Mouse (Mus musculus) adrenal gland, adult 2 months (tissue): ENCODE data around the gene Vars. TPM values are rescaled to one million over a fixed set of nuclear protein-coding genes. Genes with fewer than 3 reads are reported as not detected.

Experiments
- polyA plus RNA-seq: library from polyadenylated mRNA; depleted of rRNA; stranded (reverse); fragments of >200 nt; gene quantifications from 2 replicates; pipeline ENCODE4 v1.2.3, GENCODE M21; 2012; rRNA removed
- total RNA-seq, 2 experiments: library from RNA; stranded (reverse); gene quantifications; 2 replicates each; pipeline ENCODE4 v1.2.3; 2021

The Vars gene
- total and polyA plus RNA-seq, 3 experiments: 57.9 to 214 (median 60.2) TPM

Other genes starting within 250 kb of the Vars start
Only the 30 nearest of the 45 such genes appear.
- gene Cfb, start 138.5 kb upstream of the Vars start, total RNA-seq: 10 to 100 TPM; 18.4 to 29.0 TPM
- 4.6 and 7.9 TPM in 2 replicates for gene Cfb, start 138.5 kb upstream of the Vars start, polyA plus RNA-seq
- 10 to 100 TPM; 10.8 to 16.1 TPM for gene Zbtb12, start 121.5 kb upstream of the Vars start, total RNA-seq
- 18.7 and 21.5 TPM in 2 replicates for gene Zbtb12, start 121.5 kb upstream of the Vars start, polyA plus RNA-seq
- gene Gm20547, start 118.9 kb upstream of the Vars start, total RNA-seq: not detected
- 0.04 TPM in 1 of 2 replicates, not detected in the other for gene Gm20547, start 118.9 kb upstream of the Vars start, polyA plus RNA-seq
- 100 to 1,000 TPM in 1 of 2 experiments, 10 to 100 TPM in 1; 81.4 to 105 TPM for gene C2, start 102.7 kb upstream of the Vars start, total RNA-seq
- gene C2, start 102.7 kb upstream of the Vars start, polyA plus RNA-seq: 70.7 and 71.5 TPM in 2 replicates
- 100 to 1,000 TPM; 115 to 131 TPM for gene Ehmt2, start 102.5 kb upstream of the Vars start, total RNA-seq
- gene Ehmt2, start 102.5 kb upstream of the Vars start, polyA plus RNA-seq: 387 and 452 TPM in 2 replicates
- gene Slc44a4, start 86.5 kb upstream of the Vars start, total RNA-seq: 1 to 10 TPM in 1 of 2 experiments, under 1 TPM in 1; 0.92 to 1.9 TPM
- gene Slc44a4, start 86.5 kb upstream of the Vars start, polyA plus RNA-seq: 0.33 and 0.50 TPM in 2 replicates
- gene Neu1, start 69.7 kb upstream of the Vars start, total RNA-seq: 10 to 100 TPM; 24.0 to 25.3 TPM
- gene Neu1, start 69.7 kb upstream of the Vars start, polyA plus RNA-seq: 47.2 and 52.8 TPM in 2 replicates
- 100 to 1,000 TPM in 1 of 2 experiments, 10 to 100 TPM in 1; 36.3 to 634 TPM for gene Hspa1b, start 41.7 kb upstream of the Vars start, total RNA-seq
- 48.4 and 85.4 TPM in 2 replicates for gene Hspa1b, start 41.7 kb upstream of the Vars start, polyA plus RNA-seq
- gene Gm20481, start 31.1 kb upstream of the Vars start, total RNA-seq: under 1 TPM in 1 of 2 experiments, not detected in 1; 0.58 TPM
- gene Gm20481, start 31.1 kb upstream of the Vars start, polyA plus RNA-seq: 1.1 and 1.2 TPM in 2 replicates
- gene Hspa1a, start 28.8 kb upstream of the Vars start, total RNA-seq: 100 to 1,000 TPM in 1 of 2 experiments, 10 to 100 TPM in 1; 16.3 to 253 TPM
- 37.1 and 55.2 TPM in 2 replicates for gene Hspa1a, start 28.8 kb upstream of the Vars start, polyA plus RNA-seq
- gene Hspa1l, start 28.3 kb upstream of the Vars start, total RNA-seq: under 1 TPM; 0.28 to 0.29 TPM
- gene Hspa1l, start 28.3 kb upstream of the Vars start, polyA plus RNA-seq: 0.11 and 0.17 TPM in 2 replicates
- 10 to 100 TPM; 32.9 to 45.8 TPM for gene Lsm2, start 19.1 kb upstream of the Vars start, total RNA-seq
- 82.4 and 84.8 TPM in 2 replicates for gene Lsm2, start 19.1 kb upstream of the Vars start, polyA plus RNA-seq
- under 1 TPM; 0.26 to 0.55 TPM for gene Vwa7, start 15.6 kb downstream of the Vars start, total RNA-seq
- 0.97 and 1.8 TPM in 2 replicates for gene Vwa7, start 15.6 kb downstream of the Vars start, polyA plus RNA-seq
- under 1 TPM in 1 of 2 experiments, not detected in 1; 0.79 TPM for gene Sapcd1, start 27.0 kb downstream of the Vars start, total RNA-seq
- gene Sapcd1, start 27.0 kb downstream of the Vars start, polyA plus RNA-seq: 0.83 and 2.0 TPM in 2 replicates
- gene Msh5, start 45.8 kb downstream of the Vars start, total RNA-seq: under 1 TPM; 0.75 to 0.93 TPM
- gene Msh5, start 45.8 kb downstream of the Vars start, polyA plus RNA-seq: 1.3 and 1.7 TPM in 2 replicates
- gene Clic1, start 49.0 kb downstream of the Vars start, total RNA-seq: 100 to 1,000 TPM in 1 of 2 experiments, 10 to 100 TPM in 1; 80.8 to 136 TPM
- gene Clic1, start 49.0 kb downstream of the Vars start, polyA plus RNA-seq: 62.2 and 64.1 TPM in 2 replicates
- gene Ddah2, start 58.0 kb downstream of the Vars start, total RNA-seq: 10 to 100 TPM in 1 of 2 experiments, 1 to 10 TPM in 1; 7.2 to 26.6 TPM
- gene Ddah2, start 58.0 kb downstream of the Vars start, polyA plus RNA-seq: 25.9 and 35.6 TPM in 2 replicates
- not detected for gene Ly6g6c, start 64.4 kb downstream of the Vars start, total RNA-seq
- gene Ly6g6c, start 64.4 kb downstream of the Vars start, polyA plus RNA-seq: not detected in 2 replicates
- gene Mpig6b, start 65.2 kb downstream of the Vars start, total RNA-seq: not detected
- gene Mpig6b, start 65.2 kb downstream of the Vars start, polyA plus RNA-seq: 0.06 TPM in 1 of 2 replicates, not detected in the other
- gene Ly6g6e, start 75.9 kb downstream of the Vars start, total RNA-seq: not detected
- gene Ly6g6e, start 75.9 kb downstream of the Vars start, polyA plus RNA-seq: 0.21 and 0.34 TPM in 2 replicates
- under 1 TPM in 1 of 2 experiments, not detected in 1; 0.45 TPM for gene Ly6g6d, start 77.1 kb downstream of the Vars start, total RNA-seq
- 0.57 and 1.1 TPM in 2 replicates for gene Ly6g6d, start 77.1 kb downstream of the Vars start, polyA plus RNA-seq
- not detected for gene Ly6g6f, start 84.6 kb downstream of the Vars start, total RNA-seq
- gene Ly6g6f, start 84.6 kb downstream of the Vars start, polyA plus RNA-seq: not detected in 2 replicates
- gene Abhd16a, start 88.3 kb downstream of the Vars start, total RNA-seq: 10 to 100 TPM; 71.8 to 95.8 TPM
- gene Abhd16a, start 88.3 kb downstream of the Vars start, polyA plus RNA-seq: 219 and 291 TPM in 2 replicates
- not detected for gene Ly6g5c, start 107.3 kb downstream of the Vars start, total RNA-seq
- gene Ly6g5c, start 107.3 kb downstream of the Vars start, polyA plus RNA-seq: not detected in 2 replicates
- under 1 TPM; 0.23 to 0.35 TPM for gene Ly6g5b, start 114.4 kb downstream of the Vars start, total RNA-seq
- 0.42 and 0.52 TPM in 2 replicates for gene Ly6g5b, start 114.4 kb downstream of the Vars start, polyA plus RNA-seq
- gene Gpank1, start 120.5 kb downstream of the Vars start, total RNA-seq: 10 to 100 TPM; 12.4 to 12.8 TPM
- 13.3 and 15.8 TPM in 2 replicates for gene Gpank1, start 120.5 kb downstream of the Vars start, polyA plus RNA-seq
- 100 to 1,000 TPM; 212 to 337 TPM for gene Csnk2b, start 121.1 kb downstream of the Vars start, total RNA-seq
- gene Csnk2b, start 121.1 kb downstream of the Vars start, polyA plus RNA-seq: 358 and 360 TPM in 2 replicates
- 10 to 100 TPM; 23.4 to 32.0 TPM for gene D17H6S53E, start 125.4 kb downstream of the Vars start, total RNA-seq
- 27.7 and 45.5 TPM in 2 replicates for gene D17H6S53E, start 125.4 kb downstream of the Vars start, polyA plus RNA-seq
- under 1 TPM in 1 of 2 experiments, not detected in 1; 0.78 TPM for gene Apom, start 131.1 kb downstream of the Vars start, total RNA-seq
- gene Apom, start 131.1 kb downstream of the Vars start, polyA plus RNA-seq: 0.22 TPM in 1 of 2 replicates, not detected in the other
- 100 to 1,000 TPM; 389 to 403 TPM for gene Bag6, start 134.2 kb downstream of the Vars start, total RNA-seq
- 433 and 470 TPM in 2 replicates for gene Bag6, start 134.2 kb downstream of the Vars start, polyA plus RNA-seq